Mouse (Mus musculus) forebrain, embryonic 11.5 days (tissue): ENCODE measurements at regions not wholly inside any gene's neighbourhood (a gene's known extent, or its start where the extent isn't known, plus 50 kb on each side); places are given as distances from the start of the nearest gene placed in this dataset.

Experiments
- ATAC-seq: fragments of 200-750 bp; cut with Nextera tagmentation; replicated peaks from 2 replicates; pipeline ENCODE4 v1.8.0; 2017; ENCODE audit warnings: moderate TSS enrichment; ENCODE audit not compliant: low FRiP score
- DNase-seq: peaks from one replicate; pipeline ENCODE4 v3.0.0-alpha.2; 2017; ENCODE audit warnings: low spot score
- H3K27ac ChIP-seq: fragments of 300-500 bp; sonication (generic); 2 replicates; pipeline ENCODE4 v1.5.1; 2014; ENCODE audit warnings: low read depth, low read length
- H3K27me3 ChIP-seq: fragments of 300-500 bp; sonication (generic); 2 replicates; pipeline ENCODE4 v1.6.1; 2014; ENCODE audit warnings: mild to moderate bottlenecking, low read length, mixed read lengths; ENCODE audit not compliant: control insufficient read depth, insufficient read depth
- H3K36me3 ChIP-seq: fragments of 300-500 bp; sonication (generic); 2 replicates; pipeline ENCODE4 v1.6.1; 2014; ENCODE audit warnings: mild to moderate bottlenecking, low read length, moderate library complexity, mixed read lengths; ENCODE audit not compliant: control insufficient read depth, insufficient read depth
- H3K4me1 ChIP-seq: fragments of 300-500 bp; sonication (generic); replicated peaks from 2 replicates; pipeline ENCODE4 v1.6.1; 2014; ENCODE audit warnings: low read length, mixed read lengths; ENCODE audit not compliant: control insufficient read depth, insufficient read depth
- H3K4me2 ChIP-seq: fragments of 300-500 bp; sonication (generic); 2 replicates; pipeline ENCODE4 v1.6.1; 2014; ENCODE audit warnings: low read depth, mild to moderate bottlenecking, low read length, moderate library complexity, mixed read lengths; ENCODE audit not compliant: severe bottlenecking
- H3K4me3 ChIP-seq: fragments of 300-500 bp; sonication (generic); 2 replicates; pipeline ENCODE4 v1.5.1; 2014; ENCODE audit warnings: low read depth, low read length
- H3K9ac ChIP-seq: fragments of 300-500 bp; sonication (generic); 2 replicates; pipeline ENCODE4 v1.6.1; 2014; ENCODE audit warnings: low read length
- H3K9me3 ChIP-seq: fragments of 300-500 bp; sonication (generic); 2 replicates; pipeline ENCODE4 v1.6.1; 2016; ENCODE audit warnings: low read length, mixed read lengths; ENCODE audit not compliant: control insufficient read depth
- WGBS: fragments of 180-500 bp; shearing (Covaris S2); extraction: QIAGEN DNeasy Blood & Tissue Kit; methylation state at CpG from one replicate; pipeline ENCODE4 v1.1.7; 2014; 5-methylcytosine and 5-hydroxymethylcytosine counted together

- Histone ChIP-seq H3K4me3 (no peak overlapping the region), H3K27ac (peak overlapping the region; percentile 37), H3K36me3 (no peaks in the 10 kb centered on the region), H3K4me2 (no peak overlapping the region), H3K4me1 (no peaks in the 10 kb centered on the region; the same call in 1 of the 2 replicates), H3K9me3 (no peaks in the 10 kb centered on the region), H3K27me3 (no peaks in the 10 kb centered on the region), H3K9ac (no peak overlapping the region)
- ATAC-seq = peak; percentile 93
- DNase-seq = peak; percentile 61
- 21% methylated on average over 11 of the region's 11 CpGs for WGBS
Measured at GRCm38 (mm10) chr16:63091471-63092300, 237.6 kb downstream of the Pros1 start.

GRCm38 (mm10) chr16:63094126-63094840 is 240.2 kb downstream of the Pros1 start:
- no peak overlapping the region for H3K27ac ChIP-seq
- H3K27me3 ChIP-seq = no peaks in the 10 kb centered on the region
- no peak for DNase-seq
- 92% methylated on average over 5 of the region's 5 CpGs for WGBS
- no peak for ATAC-seq
- no peaks in the 10 kb centered on the region for H3K9me3 ChIP-seq
- H3K4me3 ChIP-seq = no peak overlapping the region
- no peak overlapping the region for H3K4me2 ChIP-seq
- H3K9ac ChIP-seq = no peak overlapping the region
- H3K36me3 ChIP-seq = no peaks in the 10 kb centered on the region
- no peaks in the 10 kb centered on the region; the same call in 1 of the 2 replicates for H3K4me1 ChIP-seq

- Histone ChIP-seq H3K4me2 (no peak overlapping the region), H3K36me3 (no peaks in the 10 kb centered on the region), H3K27ac (no peak overlapping the region), H3K27me3 (no peaks in the 10 kb centered on the region), H3K9ac (no peak overlapping the region), H3K4me3 (no peak overlapping the region), H3K4me1 (no peaks in the 10 kb centered on the region), H3K9me3 (no peaks in the 10 kb centered on the region)
- WGBS = 79% methylated on average over 3 of the region's 3 CpGs
- ATAC-seq = no peak
- no peak for DNase-seq
Measured at GRCm38 (mm10) chr16:63102362-63102761, 248.3 kb downstream of the Pros1 start.

GRCm38 (mm10) chr16:63102930-63103329 is 248.8 kb downstream of the Pros1 start:
- H3K4me2 ChIP-seq = no peak overlapping the region
- H3K9me3 ChIP-seq = no peaks in the 10 kb centered on the region
- WGBS = 91% methylated on average over 1 of the region's 1 CpGs
- no peaks in the 10 kb centered on the region for H3K4me1 ChIP-seq
- no peak overlapping the region for H3K27ac ChIP-seq
- no peak overlapping the region for H3K9ac ChIP-seq
- DNase-seq (no peak), ATAC-seq (no peak)
- no peak overlapping the region for H3K4me3 ChIP-seq
- H3K27me3 ChIP-seq = no peaks in the 10 kb centered on the region
- H3K36me3 ChIP-seq = no peaks in the 10 kb centered on the region

DNA sequence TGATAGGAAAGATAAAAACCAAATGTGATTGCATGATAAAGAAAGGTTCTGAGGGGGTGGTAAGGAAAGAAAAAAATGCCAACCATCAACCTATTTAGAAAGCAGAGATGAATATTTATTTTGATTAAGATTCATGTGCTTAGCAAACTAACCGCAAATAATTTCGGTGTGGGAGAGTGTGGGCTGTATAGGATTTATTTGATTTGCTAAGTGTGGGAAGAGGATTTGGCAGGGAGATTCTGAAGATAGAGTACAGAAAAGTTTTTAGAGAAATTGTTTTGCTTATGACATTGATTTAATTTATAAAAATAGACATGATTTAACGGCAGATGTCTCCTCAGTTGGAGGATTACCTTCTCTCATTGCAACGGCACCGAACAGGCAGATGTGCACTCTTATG is 250.3 kb downstream of the Pros1 start:
- Histone ChIP-seq H3K4me1 (no peaks in the 10 kb centered on the region), H3K27me3 (no peaks in the 10 kb centered on the region), H3K4me2 (no peak overlapping the region), H3K27ac (no peak overlapping the region), H3K9ac (no peak overlapping the region), H3K36me3 (no peaks in the 10 kb centered on the region), H3K9me3 (no peaks in the 10 kb centered on the region), H3K4me3 (no peak overlapping the region)
- DNase-seq (no peak), ATAC-seq (no peak)
- 96% methylated on average over 5 of the region's 5 CpGs for WGBS

GRCm38 (mm10) chr16:63104938-63105714 is 251.0 kb downstream of the Pros1 start:
- 84% methylated on average over 11 of the region's 11 CpGs for WGBS
- ATAC-seq = no peak
- Histone ChIP-seq H3K4me1 (no peaks in the 10 kb centered on the region), H3K4me2 (no peak overlapping the region), H3K27me3 (no peaks in the 10 kb centered on the region), H3K9me3 (no peaks in the 10 kb centered on the region), H3K4me3 (no peak overlapping the region), H3K27ac (no peak overlapping the region), H3K9ac (no peak overlapping the region), H3K36me3 (no peaks in the 10 kb centered on the region)
- DNase-seq = no peak

GRCm38 (mm10) chr16:63116456-63116855 is 262.3 kb downstream of the Pros1 start:
- 90% methylated on average over 2 of the region's 2 CpGs for WGBS
- H3K9me3 ChIP-seq = no peaks in the 10 kb centered on the region
- no peak overlapping the region for H3K27ac ChIP-seq
- ATAC-seq = no peak
- no peak overlapping the region for H3K4me3 ChIP-seq
- no peaks in the 10 kb centered on the region for H3K27me3 ChIP-seq
- DNase-seq = no peak
- H3K4me2 ChIP-seq = no peak overlapping the region
- H3K9ac ChIP-seq = no peak overlapping the region
- H3K4me1 ChIP-seq = no peaks in the 10 kb centered on the region
- no peaks in the 10 kb centered on the region for H3K36me3 ChIP-seq

DNA sequence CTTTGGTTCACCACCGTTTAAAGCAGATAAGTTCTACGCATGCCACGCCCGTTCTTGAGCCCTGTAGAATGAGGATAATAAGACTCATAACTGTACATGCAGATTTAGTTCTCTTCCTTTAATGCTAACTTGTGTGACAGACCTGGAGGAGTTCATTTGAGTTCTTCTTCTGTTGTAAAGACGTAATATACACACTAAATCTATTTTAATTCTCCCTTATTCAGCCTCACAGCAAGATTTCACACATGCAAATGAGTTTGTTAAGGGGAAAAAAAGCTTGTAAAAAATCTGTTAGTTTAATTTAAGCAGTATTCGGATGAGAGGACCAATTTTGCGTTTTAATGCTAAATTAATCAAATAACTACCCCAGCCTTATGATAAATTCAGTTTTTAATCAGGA is 264.6 kb downstream of the Pros1 start:
- no peak overlapping the region for H3K4me3 ChIP-seq
- no peak overlapping the region for H3K27ac ChIP-seq
- no peaks in the 10 kb centered on the region for H3K27me3 ChIP-seq
- DNase-seq (no peak), ATAC-seq (no peak)
- no peaks in the 10 kb centered on the region for H3K36me3 ChIP-seq
- no peak overlapping the region for H3K4me2 ChIP-seq
- H3K9ac ChIP-seq = no peak overlapping the region
- WGBS = 82% methylated on average over 7 of the region's 7 CpGs
- H3K9me3 ChIP-seq = no peaks in the 10 kb centered on the region
- H3K4me1 ChIP-seq = no peaks in the 10 kb centered on the region
